Mouse (Mus musculus) MEL (cell line): ENCODE measurements around the gene Pcbp3.

Experiments
- BHLHE40 ChIP-seq: IDR thresholded peaks from 2 replicates; pipeline ENCODE4 v1.6.1; 2012; ENCODE audit warnings: low read depth, mild to moderate bottlenecking, inconsistent platforms, low read length, improper control_type of control experiment, borderline replicate concordance
- CTCF ChIP-seq, 3 experiments: IDR thresholded peaks in 2 of 3; conservative IDR thresholded peaks in 1 of 3; 2 replicates each; pipeline ENCODE4 v1.5.1; 2011 to 2012; ENCODE audit warnings: low read length in 3 of 3, low read depth in 2 of 3, mild to moderate bottlenecking in 2 of 3, improper control_type of control experiment in 1 of 3, inconsistent platforms in 1 of 3, mixed read lengths in 1 of 3, moderate library complexity in 1 of 3; ENCODE audit not compliant: control insufficient read depth in 1 of 3, insufficient read depth in 1 of 3, poor library complexity in 1 of 3, severe bottlenecking in 1 of 3
- MAFK ChIP-seq: IDR thresholded peaks from 2 replicates; pipeline ENCODE4 v1.6.1; 2011; ENCODE audit warnings: low read depth, mild to moderate bottlenecking, low read length, improper control_type of control experiment, borderline replicate concordance
- MAX ChIP-seq: IDR thresholded peaks from 2 replicates; pipeline ENCODE4 v1.6.1; 2011; ENCODE audit warnings: low read length, improper control_type of control experiment
- POLR2A ChIP-seq, 2 experiments: IDR thresholded peaks; 2 replicates each; pipeline ENCODE4 v1.6.1; 2011 to 2012; ENCODE audit warnings: low read length in 2 of 2, mild to moderate bottlenecking in 2 of 2, control low read depth in 1 of 2, improper control_type of control experiment in 1 of 2, low read depth in 1 of 2, moderate library complexity in 1 of 2; ENCODE audit not compliant: control insufficient read depth in 1 of 2, insufficient read depth in 1 of 2, poor library complexity in 1 of 2
- POLR2AphosphoS2 ChIP-seq: IDR thresholded peaks from 2 replicates; pipeline ENCODE4 v1.6.1; 2011; ENCODE audit warnings: low read length, improper control_type of control experiment
- ZC3H11A ChIP-seq: IDR thresholded peaks from 2 replicates; pipeline ENCODE4 v1.6.1; 2012; ENCODE audit warnings: low read depth, mild to moderate bottlenecking, inconsistent platforms, low read length, improper control_type of control experiment

GRCm38 (mm10) chr10:76832841-76833240 is 128.8 kb downstream of the Pcbp3 start:
- TF ChIP-seq MAFK (no peak), MAX (no peak), POLR2A (IDR thresholded peaks at IDR 0.05; ENCODE audit: control insufficient read depth in 1 of 2, insufficient read depth in 1 of 2, low read depth in 1 of 2, low read length in 2 of 2, poor library complexity in 1 of 2) (no peak), BHLHE40 (no peak), CTCF (IDR thresholded peaks at IDR 0.05 in 2 of 3, conservative IDR thresholded peaks at IDR 0.05 in 1 of 3; ENCODE audit: control insufficient read depth in 1 of 3, insufficient read depth in 1 of 3, low read depth in 2 of 3, low read length in 3 of 3, poor library complexity in 1 of 3, severe bottlenecking in 1 of 3) (no peak), ZC3H11A (no peak), POLR2AphosphoS2 (no peak)
